In the genomic region with DNA sequence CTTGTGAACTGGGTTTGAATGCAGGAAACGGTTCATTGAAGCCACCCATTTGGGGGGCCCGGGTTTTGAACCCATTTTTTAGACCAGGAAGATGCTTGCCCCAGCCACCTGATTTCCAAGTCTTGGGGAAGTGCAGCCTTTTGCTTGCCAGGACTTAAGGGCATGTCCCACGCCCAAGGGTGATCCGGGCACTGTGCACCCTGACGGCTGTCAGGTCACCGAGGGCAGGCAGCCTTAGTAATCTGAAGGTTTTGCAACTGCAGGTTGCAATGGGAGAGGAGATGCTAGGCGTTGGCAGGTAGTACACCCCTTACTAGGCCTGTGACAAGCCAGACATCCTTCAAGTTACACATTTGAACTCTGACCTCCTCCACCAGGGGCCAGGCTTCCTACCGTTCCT, we compare ENCODE assay signal across 8 mouse cellular contexts. TPM values are rescaled to one million over a fixed set of nuclear protein-coding genes. Genes with fewer than 3 reads are reported as not detected.
DNase-seq lines count a peak whose midpoint lies in the region; ATAC-seq lines count a peak whose summit lies in the region.

No protein-coding gene starts in this region.

- peaks cover 8% of the 10 kb centered on the region; the same call in 1 of the 2 replicates for H3K4me1 ChIP-seq in kidney, embryonic 14.5 days (ENCODE audit: control insufficient read depth, insufficient read depth, low read length)
- peaks cover 20% of the 10 kb centered on the region for H3K4me1 ChIP-seq in embryonic facial prominence, embryonic 10.5 days
- no peaks in the 10 kb centered on the region for H3K4me1 ChIP-seq in hindbrain, embryonic 14.5 days (replicated peaks; ENCODE audit: control insufficient read depth, insufficient read depth, low read length)
- peaks cover 14% of the 10 kb centered on the region for H3K4me1 ChIP-seq in midbrain, embryonic 12.5 days

- H3K4me2 ChIP-seq in kidney, embryonic 14.5 days (replicated peaks; ENCODE audit: low read depth, low read length): peak overlapping the region; percentile 68
- H3K4me2 ChIP-seq in hindbrain, embryonic 14.5 days (replicated peaks): peak overlapping the region; percentile 67
- H3K4me2 ChIP-seq in midbrain, embryonic 12.5 days (replicated peaks): peak overlapping the region; percentile 77

- H3K36me3 ChIP-seq in kidney, embryonic 14.5 days (ENCODE audit: control insufficient read depth, insufficient read depth, low read length): no peaks in the 10 kb centered on the region
- no peaks in the 10 kb centered on the region for H3K36me3 ChIP-seq in embryonic facial prominence, embryonic 10.5 days (replicated peaks)
- no peaks in the 10 kb centered on the region for H3K36me3 ChIP-seq in hindbrain, embryonic 14.5 days (replicated peaks; ENCODE audit: control insufficient read depth, insufficient read depth)
- H3K36me3 ChIP-seq in midbrain, embryonic 12.5 days: no peaks in the 10 kb centered on the region

- H3K9me3 ChIP-seq in kidney, embryonic 14.5 days (ENCODE audit: control insufficient read depth, low read length): no peaks in the 10 kb centered on the region
- H3K9me3 ChIP-seq in embryonic facial prominence, embryonic 10.5 days: no peaks in the 10 kb centered on the region
- no peaks in the 10 kb centered on the region for H3K9me3 ChIP-seq in hindbrain, embryonic 14.5 days (ENCODE audit: control insufficient read depth, low read length)
- H3K9me3 ChIP-seq in midbrain, embryonic 12.5 days: no peaks in the 10 kb centered on the region

- WGBS in kidney, embryonic 14.5 days: 39% methylated on average over 8 of the region's 8 CpGs
- 45% methylated on average over 8 of the region's 8 CpGs for WGBS in embryonic facial prominence, embryonic 10.5 days
- WGBS in hindbrain, embryonic 14.5 days: 57% methylated on average over 8 of the region's 8 CpGs
- WGBS in midbrain, embryonic 12.5 days: 54% methylated on average over 8 of the region's 8 CpGs

- H3K27ac ChIP-seq in kidney, embryonic 14.5 days (ENCODE audit: low read depth, low read length): no peak overlapping the region
- peak overlapping the region; percentile 83; the same call in 1 of the 2 replicates for H3K27ac ChIP-seq in embryonic facial prominence, embryonic 10.5 days (replicated peaks)
- no peak overlapping the region for H3K27ac ChIP-seq in hindbrain, embryonic 14.5 days
- H3K27ac ChIP-seq in midbrain, embryonic 12.5 days (replicated peaks): no peak overlapping the region

- no peak for ATAC-seq in kidney, embryonic 14.5 days (ENCODE audit: low FRiP score, low TSS enrichment)
- ATAC-seq in hindbrain, embryonic 14.5 days (ENCODE audit: low FRiP score): no peak
- no peak for ATAC-seq in midbrain, embryonic 12.5 days (ENCODE audit: low FRiP score, low read depth)

- H3K9ac ChIP-seq in kidney, embryonic 14.5 days (ENCODE audit: low read depth, low read length): peak overlapping the region; percentile 58; the same call in 1 of the 2 replicates
- H3K9ac ChIP-seq in hindbrain, embryonic 14.5 days: peak overlapping the region; percentile 45
- H3K9ac ChIP-seq in midbrain, embryonic 12.5 days (replicated peaks): peak overlapping the region; percentile 64

- intact Hi-C loops in gastrocnemius, postnatal 14 days (cut with DNase I; ENCODE audit: low total_unique reads): no loop called here

- H3K27me3 ChIP-seq in kidney, embryonic 14.5 days (ENCODE audit: control insufficient read depth, insufficient read depth, low read length): no peaks in the 10 kb centered on the region
- no peaks in the 10 kb centered on the region for H3K27me3 ChIP-seq in embryonic facial prominence, embryonic 10.5 days (replicated peaks; ENCODE audit: low read depth, poor library complexity, severe bottlenecking)
- H3K27me3 ChIP-seq in hindbrain, embryonic 14.5 days (ENCODE audit: control insufficient read depth, insufficient read depth, low read length): no peaks in the 10 kb centered on the region
- H3K27me3 ChIP-seq in midbrain, embryonic 12.5 days: 0 out of 2 replicates have a peak, but pooled peaks cover 6% of the 10 kb centered on the region

- H3K4me3 ChIP-seq in kidney, embryonic 14.5 days (ENCODE audit: low read length): peak overlapping the region; percentile 65
- H3K4me3 ChIP-seq in embryonic facial prominence, embryonic 10.5 days: peak overlapping the region; percentile 66
- peak overlapping the region; percentile 39 for H3K4me3 ChIP-seq in hindbrain, embryonic 14.5 days (replicated peaks; ENCODE audit: low read length)
- H3K4me3 ChIP-seq in midbrain, embryonic 12.5 days: peak overlapping the region; percentile 63

- no peak for DNase-seq in kidney, adult 8-10 months
- no peak for DNase-seq in embryonic facial prominence, embryonic 10.5 days (ENCODE audit: low spot score)
- no peak for DNase-seq in hindbrain, embryonic 14.5 days (ENCODE audit: low spot score)
- DNase-seq in gastrocnemius, postnatal 14 days: no peak
- DNase-seq in left cerebral cortex, adult 9 months (ENCODE audit: low spot score in 2 of 2): no peak
- DNase-seq in cerebellum, adult 9-10 months: no peak

RNA-seq across cellular contexts. Expression of a gene that starts 0.5 kb away (rescaled TPM):
- 4.3 and 6.4 TPM in 2 replicates for polyA plus RNA-seq in kidney, embryonic 14.5 days (2014; fragmentation: Nextera tagmentation; extraction: Ambion mirVana)
- 2.2 and 3.1 TPM in 2 replicates for polyA plus RNA-seq in embryonic facial prominence, embryonic 10.5 days (2016; fragmentation: Nextera tagmentation; extraction: Ambion mirVana)
- 2.7 and 3.1 TPM in 2 replicates for polyA plus RNA-seq in hindbrain, embryonic 14.5 days (2014; fragmentation: Nextera tagmentation; extraction: Ambion mirVana)
- polyA plus RNA-seq in midbrain, embryonic 12.5 days (2016; fragmentation: Nextera tagmentation; extraction: Ambion mirVana): 3.4 and 3.7 TPM in 2 replicates
- 1 to 10 TPM; 4.4 to 5.1 TPM for total RNA-seq in gastrocnemius, postnatal 14 days (2021)

RNA-seq across cellular contexts. Expression of a gene that starts 11.1 kb away (rescaled TPM):
- polyA plus RNA-seq in kidney, embryonic 14.5 days (2014; fragmentation: Nextera tagmentation; extraction: Ambion mirVana): 0.06 and 0.18 TPM in 2 replicates
- 0.04 TPM in 2 replicates for polyA plus RNA-seq in embryonic facial prominence, embryonic 10.5 days (2016; fragmentation: Nextera tagmentation; extraction: Ambion mirVana)
- 0.10 and 0.11 TPM in 2 replicates for polyA plus RNA-seq in hindbrain, embryonic 14.5 days (2014; fragmentation: Nextera tagmentation; extraction: Ambion mirVana)
- polyA plus RNA-seq in midbrain, embryonic 12.5 days (2016; fragmentation: Nextera tagmentation; extraction: Ambion mirVana): 0.03 and 0.07 TPM in 2 replicates
- under 1 TPM; 0.23 to 0.31 TPM for total RNA-seq in gastrocnemius, postnatal 14 days (2021)

RNA-seq across cellular contexts. Expression of a gene that starts 21.1 kb away (rescaled TPM):
- 25.5 and 33.1 TPM in 2 replicates for polyA plus RNA-seq in kidney, embryonic 14.5 days (2014; fragmentation: Nextera tagmentation; extraction: Ambion mirVana)
- polyA plus RNA-seq in embryonic facial prominence, embryonic 10.5 days (2016; fragmentation: Nextera tagmentation; extraction: Ambion mirVana): 32.2 and 34.2 TPM in 2 replicates
- polyA plus RNA-seq in hindbrain, embryonic 14.5 days (2014; fragmentation: Nextera tagmentation; extraction: Ambion mirVana): 16.5 and 21.0 TPM in 2 replicates
- 17.0 and 19.8 TPM in 2 replicates for polyA plus RNA-seq in midbrain, embryonic 12.5 days (2016; fragmentation: Nextera tagmentation; extraction: Ambion mirVana)
- 10 to 100 TPM; 30.6 to 32.4 TPM for total RNA-seq in gastrocnemius, postnatal 14 days (2021)

RNA-seq across cellular contexts. Expression of a gene that starts 26.9 kb away (rescaled TPM):
- 26.6 and 32.3 TPM in 2 replicates for polyA plus RNA-seq in kidney, embryonic 14.5 days (2014; fragmentation: Nextera tagmentation; extraction: Ambion mirVana)
- polyA plus RNA-seq in embryonic facial prominence, embryonic 10.5 days (2016; fragmentation: Nextera tagmentation; extraction: Ambion mirVana): 53.2 and 54.3 TPM in 2 replicates
- 4.8 and 5.7 TPM in 2 replicates for polyA plus RNA-seq in hindbrain, embryonic 14.5 days (2014; fragmentation: Nextera tagmentation; extraction: Ambion mirVana)
- polyA plus RNA-seq in midbrain, embryonic 12.5 days (2016; fragmentation: Nextera tagmentation; extraction: Ambion mirVana): 35.0 and 36.7 TPM in 2 replicates
- 1 to 10 TPM; 1.0 to 1.4 TPM for total RNA-seq in gastrocnemius, postnatal 14 days (2021)

RNA-seq across cellular contexts. Expression of a gene that starts 46.5 kb away (rescaled TPM):
- 28.4 and 38.3 TPM in 2 replicates for polyA plus RNA-seq in kidney, embryonic 14.5 days (2014; fragmentation: Nextera tagmentation; extraction: Ambion mirVana)
- polyA plus RNA-seq in embryonic facial prominence, embryonic 10.5 days (2016; fragmentation: Nextera tagmentation; extraction: Ambion mirVana): 38.9 and 42.5 TPM in 2 replicates
- polyA plus RNA-seq in hindbrain, embryonic 14.5 days (2014; fragmentation: Nextera tagmentation; extraction: Ambion mirVana): 30.7 and 30.9 TPM in 2 replicates
- 42.9 and 47.3 TPM in 2 replicates for polyA plus RNA-seq in midbrain, embryonic 12.5 days (2016; fragmentation: Nextera tagmentation; extraction: Ambion mirVana)
- 10 to 100 TPM; 13.7 to 21.3 TPM for total RNA-seq in gastrocnemius, postnatal 14 days (2021)
